Mouse (Mus musculus) limb, embryonic 14.5 days (tissue): Measurements from ENCODE around the gene Catsper2. TPM values are rescaled to one million over a fixed set of nuclear protein-coding genes. Genes with fewer than 3 reads are reported as not detected.

Experiments
- ATAC-seq: fragments of 200-750 bp; cut with Nextera tagmentation; 2 replicates; pipeline ENCODE4 v1.8.0; 2017; ENCODE audit warnings: low read depth, moderate number of reproducible peaks, moderate TSS enrichment; ENCODE audit not compliant: low FRiP score
- DNase-seq: peaks from one replicate; pipeline ENCODE4 v3.0.0-alpha.2; 2015; ENCODE audit warnings: low spot score
- H3K27ac ChIP-seq: fragments of 300-500 bp; sonication (generic); replicated peaks from 2 replicates; pipeline ENCODE4 v1.5.1; 2014; ENCODE audit warnings: low read depth, mild to moderate bottlenecking, low read length, moderate library complexity, mixed read lengths
- H3K27me3 ChIP-seq: fragments of 300-500 bp; sonication (generic); 2 replicates; pipeline ENCODE4 v1.6.1; 2014; ENCODE audit warnings: low read length, mixed read lengths; ENCODE audit not compliant: control insufficient read depth, insufficient read depth
- H3K36me3 ChIP-seq: fragments of 300-500 bp; sonication (generic); 2 replicates; pipeline ENCODE4 v1.6.1; 2014; ENCODE audit warnings: mild to moderate bottlenecking, low read length, moderate library complexity, mixed read lengths; ENCODE audit not compliant: control insufficient read depth, insufficient read depth
- H3K4me1 ChIP-seq: fragments of 300-500 bp; sonication (generic); 2 replicates; pipeline ENCODE4 v1.6.1; 2014; ENCODE audit warnings: antibody characterized with exemption, low read length, mixed read lengths; ENCODE audit not compliant: control insufficient read depth, insufficient read depth
- H3K4me2 ChIP-seq: fragments of 300-500 bp; sonication (generic); replicated peaks from 2 replicates; pipeline ENCODE4 v1.6.1; 2014; ENCODE audit warnings: low read depth, mild to moderate bottlenecking, low read length, moderate library complexity; ENCODE audit not compliant: severe bottlenecking
- H3K4me3 ChIP-seq: fragments of 300-500 bp; sonication (generic); replicated peaks from 2 replicates; pipeline ENCODE4 v1.5.1; 2014; ENCODE audit warnings: low read length
- H3K9ac ChIP-seq: fragments of 300-500 bp; sonication (generic); 2 replicates; pipeline ENCODE4 v1.6.1; 2014; ENCODE audit warnings: mild to moderate bottlenecking, low read depth, low read length, moderate library complexity; ENCODE audit not compliant: severe bottlenecking
- H3K9me3 ChIP-seq: fragments of 300-500 bp; sonication (generic); 2 replicates; pipeline ENCODE4 v1.6.1; 2016; ENCODE audit warnings: low read length; ENCODE audit not compliant: control insufficient read depth
- POLR2A ChIP-seq: fragments of 200-500 bp; IDR thresholded peaks from 2 replicates; pipeline ENCODE4 v1.8.0; 2012; ENCODE audit warnings: inconsistent platforms, mild to moderate bottlenecking, moderate library complexity, borderline replicate concordance; ENCODE audit not compliant: insufficient read depth, insufficient read length; ENCODE audit errors: extremely low read depth
- WGBS: fragments of 180-500 bp; shearing (Covaris S2); extraction: QIAGEN DNeasy Blood & Tissue Kit; methylation state at CpG from one replicate; pipeline ENCODE4 v1.1.7; 2014; 5-methylcytosine and 5-hydroxymethylcytosine counted together
- polyA plus RNA-seq, 2 experiments: library from polyadenylated mRNA; depleted of rRNA in 1 of 2; stranded (reverse) in 1 of 2; unstranded in 1 of 2; fragments of >200 nt; fragmentation: Nextera tagmentation in 1 of 2; extraction: Ambion mirVana in 1 of 2; gene quantifications; 2 replicates each; pipeline versions ENCODE4 v1.2.1 to v1.2.3; 2012 to 2014

The Catsper2 gene
- polyA plus RNA-seq, 2 experiments: 1.7 to 4.1 TPM

DNA sequence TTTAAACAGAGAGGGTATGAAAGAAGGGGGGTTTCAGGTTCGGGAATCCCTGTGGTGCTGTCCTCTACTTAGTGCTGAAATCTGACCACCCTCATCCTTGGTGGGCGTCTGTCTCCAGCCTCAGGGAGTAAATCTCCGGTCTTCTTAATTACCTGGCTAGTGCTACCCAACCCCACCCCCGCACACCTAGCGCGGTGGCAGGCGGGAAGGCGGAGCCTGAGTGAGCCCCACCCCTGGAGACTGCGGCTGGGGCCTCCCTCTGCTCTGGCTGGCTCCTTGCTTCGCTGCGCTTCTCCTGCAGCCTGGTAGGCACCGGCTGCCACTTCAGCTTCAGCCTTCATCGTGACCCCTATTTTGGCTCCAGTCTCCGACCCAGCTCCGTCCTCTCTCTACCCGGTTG, 55.2 kb downstream of the Catsper2 start:
- ATAC-seq (no peak), DNase-seq (peak; percentile 30)
- WGBS: 2% methylated on average over 16 of the region's 16 CpGs
- Histone ChIP-seq H3K36me3 (no peaks in the 10 kb centered on the region), H3K4me1 (peaks cover 7% of the 10 kb centered on the region), H3K9ac (no peak overlapping the region), H3K27me3 (peaks cover 6% of the 10 kb centered on the region), H3K9me3 (no peaks in the 10 kb centered on the region), H3K4me2 (peak overlapping the region; percentile 38), H3K4me3 (peak overlapping the region; percentile 15; the same call in 1 of the 2 replicates), H3K27ac (no peak overlapping the region)
- TF ChIP-seq POLR2A: no peak

DNA sequence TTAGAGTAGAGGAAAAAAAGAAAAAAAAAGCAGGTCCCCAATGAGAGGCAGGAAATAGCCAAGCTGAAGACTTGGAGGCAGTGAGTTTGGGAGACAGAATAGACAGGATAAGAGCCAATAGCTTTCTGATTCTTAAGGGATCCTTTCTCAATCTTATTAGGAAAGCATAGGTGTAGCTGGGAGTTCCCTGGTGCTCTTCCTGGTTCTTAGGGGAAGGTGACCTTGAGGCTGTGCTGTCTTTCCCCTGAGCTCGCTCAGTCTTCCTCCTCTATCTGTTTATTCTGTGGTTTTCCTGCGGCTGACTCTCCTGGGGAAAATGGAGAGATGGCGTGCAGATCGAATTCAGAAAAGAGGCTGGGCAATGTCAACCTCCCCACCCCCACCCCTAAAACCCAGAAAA, 55.6 kb downstream of the Catsper2 start:
- Histone ChIP-seq H3K27ac (no peak overlapping the region), H3K4me2 (peak overlapping the region; percentile 38), H3K36me3 (no peaks in the 10 kb centered on the region), H3K9ac (no peak overlapping the region), H3K9me3 (no peaks in the 10 kb centered on the region), H3K4me3 (no peak overlapping the region), H3K27me3 (peaks cover 6% of the 10 kb centered on the region), H3K4me1 (peaks cover 7% of the 10 kb centered on the region)
- ATAC-seq (no peak), DNase-seq (no peak)
- no peak for TF ChIP-seq POLR2A
- WGBS: 4% methylated on average over 4 of the region's 4 CpGs

DNA sequence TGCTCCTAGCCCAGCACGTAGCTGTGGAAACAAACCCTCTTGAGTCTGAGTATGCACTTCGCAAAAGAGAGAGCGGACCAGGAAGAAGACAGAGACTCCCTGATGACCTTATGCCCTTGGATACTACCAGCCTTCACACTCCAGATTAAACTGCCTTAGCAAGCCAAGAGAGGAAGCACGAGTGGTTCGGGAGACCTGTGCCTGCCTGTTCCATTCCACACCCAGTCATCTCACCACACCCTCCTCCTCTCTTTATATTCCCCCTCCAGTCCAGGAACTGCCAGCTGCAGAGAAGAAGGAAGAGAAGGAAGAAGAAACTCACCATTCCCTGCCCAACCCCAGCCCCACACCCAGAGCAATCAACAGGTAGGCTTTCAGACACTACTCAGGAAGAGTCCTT, 56.1 kb downstream of the Catsper2 start, which contains the start of gene Ckmt1:
Gene Ckmt1, plus strand, starts transcription at position 221 of the 400 bp plus-strand sequence.
- no peak for DNase-seq
- H3K36me3 ChIP-seq: no peaks in the 10 kb centered on the region
- H3K4me2 ChIP-seq: peak within 1 kb of the TSS; percentile 38
- TF ChIP-seq POLR2A: no peak
- no peak for ATAC-seq
- no peak within 1 kb of the TSS for H3K27ac ChIP-seq
- no peak within 1 kb of the TSS for H3K9ac ChIP-seq
- H3K9me3 ChIP-seq: no peaks in the 10 kb centered on the region
- 54% methylated on average over 5 of the region's 5 CpGs for WGBS
- peak within 1 kb of the TSS; percentile 15; the same call in 1 of the 2 replicates for H3K4me3 ChIP-seq
- peaks cover 6% of the 10 kb centered on the region for H3K27me3 ChIP-seq
- peaks cover 7% of the 10 kb centered on the region for H3K4me1 ChIP-seq

DNA sequence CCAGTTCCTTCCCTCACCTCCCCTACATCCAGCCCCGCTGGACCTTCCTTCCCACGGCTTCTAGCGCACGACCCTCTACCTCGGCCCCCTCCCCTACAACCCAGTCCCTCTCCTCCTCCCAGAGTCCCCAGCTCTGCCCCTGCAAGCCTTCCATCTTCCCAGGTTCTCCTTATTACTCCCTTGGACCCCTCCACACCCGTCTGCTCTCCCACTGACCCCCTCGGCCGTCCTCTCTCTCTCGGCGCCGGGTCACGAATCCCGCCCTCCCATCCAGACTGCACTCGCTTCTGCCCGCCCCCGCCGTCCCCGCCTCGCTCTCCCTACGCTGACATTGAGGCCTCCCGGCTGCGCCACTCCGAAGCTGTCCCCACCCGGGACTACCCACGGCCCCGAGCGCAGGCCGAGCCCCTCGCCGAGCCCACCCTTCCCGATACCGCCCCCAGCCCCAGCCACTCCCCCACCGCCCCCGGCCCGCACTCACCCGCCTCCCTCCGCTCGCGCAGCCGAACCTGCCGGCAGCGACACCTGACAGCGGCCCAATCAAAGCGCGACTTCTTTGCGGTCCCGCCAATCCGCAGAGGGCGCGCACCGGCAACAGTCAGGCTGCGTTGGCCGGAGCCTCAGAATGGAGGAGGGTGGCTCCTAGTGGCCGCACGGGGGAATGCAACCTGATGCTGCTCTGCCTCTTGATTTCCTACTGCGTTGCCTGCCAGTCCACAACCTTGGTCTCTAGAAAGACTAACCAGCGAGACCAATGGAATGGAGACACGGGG, 58.6 kb downstream of the Catsper2 start, which contains the start of gene Ppip5k1:
Gene Ppip5k1, minus strand, starts transcription at position 577 of the 773 bp plus-strand sequence.
- Histone ChIP-seq H3K4me1 (peaks cover 7% of the 10 kb centered on the region), H3K9me3 (no peaks in the 10 kb centered on the region), H3K27ac (0 out of 2 replicates have a peak within 1 kb of the TSS, but pooled peaks have one; percentile 1), H3K9ac (peak within 1 kb of the TSS; percentile 74), H3K27me3 (peaks cover 6% of the 10 kb centered on the region), H3K4me3 (peak within 1 kb of the TSS; percentile 62), H3K4me2 (peak within 1 kb of the TSS; percentile 61), H3K36me3 (no peaks in the 10 kb centered on the region)
- DNase-seq: peak; percentile 96
- ATAC-seq: peak; percentile 99
- TF ChIP-seq POLR2A: 0 out of 2 replicates have a peak, but pooled peaks have one; percentile 56
- under 1% methylated on average over 58 of the region's 58 CpGs for WGBS

GRCm38 (mm10) chr2:121354378-121354777, 59.2 kb downstream of the Catsper2 start:
- WGBS: 5% methylated on average over 6 of the region's 6 CpGs
- Histone ChIP-seq H3K36me3 (no peaks in the 10 kb centered on the region), H3K4me2 (peak overlapping the region; percentile 61), H3K27ac (0 out of 2 replicates have a peak overlapping the region, but pooled peaks have one; percentile 1), H3K9me3 (no peaks in the 10 kb centered on the region), H3K9ac (peak overlapping the region; percentile 74), H3K27me3 (peaks cover 6% of the 10 kb centered on the region), H3K4me1 (peaks cover 7% of the 10 kb centered on the region), H3K4me3 (peak overlapping the region; percentile 62)
- ATAC-seq (no peak), DNase-seq (no peak)
- no peak for TF ChIP-seq POLR2A
